Mouse (Mus musculus): ENCODE results near the gene Mapk8ip2. TPM values are rescaled to one million over a fixed set of nuclear protein-coding genes. Genes with fewer than 3 reads are reported as not detected.

Mapk8ip2 gene
- total RNA-seq, 2 experiments from 2014 or later: 201 to 242 TPM

DNA sequence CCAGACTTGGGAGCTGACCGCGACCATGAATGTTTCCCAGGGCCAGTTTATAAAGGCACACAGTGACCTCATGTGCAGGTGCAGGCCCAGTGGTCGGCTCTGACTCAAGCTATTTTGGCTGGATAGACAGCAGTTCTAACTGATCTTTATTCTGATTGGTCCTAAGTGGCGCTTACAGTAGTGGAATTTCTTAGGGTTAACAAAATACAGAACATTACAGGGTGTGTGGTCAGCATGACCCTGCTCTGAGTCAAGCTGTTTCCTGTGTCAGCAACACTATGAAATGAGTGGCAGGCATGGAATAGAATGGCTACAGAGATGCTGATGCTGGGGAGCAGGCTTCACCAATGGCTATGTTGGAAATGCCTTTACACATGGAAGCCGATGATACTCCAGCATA is 17.8 kb upstream of the Mapk8ip2 start:
- DNase-seq (ENCODE audit: low spot score in 2 of 2): no peak
- intact Hi-C loops (cut with DNase I): no loop called here

DNA sequence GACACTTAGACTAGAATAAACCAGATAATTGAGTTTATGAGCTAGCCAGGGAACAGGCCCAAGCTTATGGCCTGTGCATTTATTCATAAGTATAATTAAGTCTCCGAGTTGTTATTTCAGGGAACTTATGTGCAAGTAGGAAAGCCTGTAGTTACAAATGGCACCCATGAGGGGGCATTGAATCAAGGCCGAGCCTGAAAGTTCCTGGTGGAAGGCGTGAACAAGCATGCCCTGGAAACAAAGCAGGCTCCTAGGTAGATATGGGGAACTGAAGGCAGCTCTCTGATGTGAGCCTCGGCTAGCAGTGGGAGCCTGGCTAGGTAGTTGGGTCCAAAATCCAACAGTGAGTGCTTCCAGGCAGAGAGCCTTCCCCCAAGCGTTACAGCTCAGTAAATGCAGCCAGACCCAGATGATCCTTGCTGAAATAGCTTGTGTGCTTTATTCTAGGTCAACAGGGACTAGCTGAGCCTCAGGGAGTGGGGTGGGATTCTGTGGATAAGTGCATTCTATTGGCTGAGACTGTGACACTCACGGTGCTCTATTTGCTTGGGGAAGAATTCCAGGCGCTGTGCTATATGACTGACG is 11.1 kb upstream of the Mapk8ip2 start:
- no peak for DNase-seq (ENCODE audit: low spot score in 2 of 2)
- intact Hi-C loops (cut with DNase I): no loop called here

DNA sequence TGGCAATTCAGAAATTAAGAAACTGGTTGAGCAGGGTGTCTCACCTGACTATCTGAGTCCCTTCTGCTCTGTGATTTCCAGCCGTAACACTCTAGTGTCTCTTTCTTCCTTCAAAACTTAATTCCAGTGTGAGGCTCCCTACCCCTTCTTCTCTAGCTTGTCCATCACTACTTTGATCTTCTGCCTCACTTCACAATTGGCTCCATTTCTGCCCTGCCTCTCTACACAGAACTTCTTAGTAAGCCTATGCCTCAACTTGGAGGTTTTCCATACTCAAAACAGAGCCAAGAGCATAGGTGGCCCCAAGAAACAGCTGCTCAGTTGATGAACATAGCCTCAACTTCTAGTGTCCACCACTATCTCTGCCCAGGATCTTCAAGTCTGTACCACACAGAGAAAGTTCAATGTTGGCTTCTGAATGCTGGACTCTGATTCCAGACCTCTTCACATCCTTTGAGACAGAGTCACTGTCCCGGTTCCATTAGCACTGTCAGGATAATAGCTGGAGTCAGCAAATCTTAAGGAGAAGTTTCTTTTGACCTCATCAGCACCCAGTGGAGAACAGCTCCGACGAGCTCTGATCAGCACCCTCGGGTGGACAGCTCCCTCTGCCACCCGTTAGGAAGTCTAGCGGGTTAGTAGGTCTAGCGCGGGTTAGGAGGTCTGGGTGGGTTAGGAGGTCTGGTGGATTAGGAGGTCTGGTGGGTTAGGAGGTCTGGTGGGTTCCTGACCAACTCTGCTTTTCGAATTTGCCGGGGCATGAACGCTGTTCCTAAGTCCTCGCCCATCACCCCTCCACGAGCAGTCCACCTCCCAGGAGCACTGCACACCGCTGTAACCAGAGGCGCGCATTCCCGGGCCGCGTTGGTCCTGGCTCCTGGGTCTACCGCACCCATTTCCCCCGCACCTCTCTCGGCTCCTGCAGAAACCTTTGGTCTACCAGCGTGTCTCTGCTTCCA is 528 bp upstream of the Mapk8ip2 start:
- DNase-seq (ENCODE audit: low spot score in 2 of 2): no peak
- intact Hi-C loops (cut with DNase I): no loop called here

DNA sequence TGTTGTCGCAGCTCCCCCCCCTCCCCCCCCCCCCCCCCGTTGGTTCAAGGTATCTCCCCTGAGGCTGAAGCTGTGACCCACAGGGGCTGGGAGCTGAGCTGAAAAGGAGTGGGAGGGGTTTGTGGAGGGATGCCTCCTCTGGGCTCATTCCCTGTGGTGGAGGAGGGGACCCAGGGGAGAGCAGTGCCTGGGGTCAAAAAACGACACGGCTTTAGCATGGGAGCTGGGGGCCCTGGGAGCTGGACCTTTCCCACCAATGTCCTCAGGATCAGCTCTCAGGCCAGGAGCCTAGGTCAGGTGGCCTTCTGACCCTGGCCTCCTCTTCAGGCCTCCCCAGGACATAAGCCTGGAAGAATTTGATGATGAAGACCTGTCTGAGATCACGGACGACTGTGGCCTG is 1.1 kb downstream of the Mapk8ip2 start:
- no peak for DNase-seq (ENCODE audit: low spot score in 2 of 2)

DNA sequence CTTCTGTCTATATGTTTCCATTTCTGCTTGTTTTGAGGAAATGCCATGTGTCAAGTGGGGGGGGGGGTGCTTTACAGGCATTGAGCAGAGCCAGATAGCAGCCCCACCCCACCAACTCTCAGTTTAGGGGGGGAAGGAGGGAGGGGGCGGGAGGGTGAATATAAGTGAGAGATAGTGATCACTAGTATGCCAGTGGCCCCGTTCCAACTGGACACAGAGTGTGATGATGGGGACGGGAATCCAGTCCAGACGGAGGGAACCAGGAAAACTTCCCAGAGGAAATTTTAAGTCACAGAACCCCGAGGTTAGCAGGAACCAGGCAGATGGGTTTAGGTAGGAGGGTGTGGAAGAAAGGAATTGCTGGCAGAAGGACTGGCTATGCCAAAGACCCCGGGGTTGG is 1.9 kb downstream of the Mapk8ip2 start:
- intact Hi-C loops (cut with DNase I): no loop called here
- DNase-seq (ENCODE audit: low spot score in 2 of 2): no peak

More for the DNA sequence above, 1.1 kb downstream of the Mapk8ip2 start:
- intact Hi-C loops (cut with DNase I): no loop called here

GRCm38 (mm10) chr15:89458942-89459341 is 5.2 kb downstream of the Mapk8ip2 start:
- intact Hi-C loops (cut with DNase I): no loop called here

GRCm38 (mm10) chr15:89459821-89460220 is 6.1 kb downstream of the Mapk8ip2 start:
- DNase-seq (ENCODE audit: low spot score in 2 of 2): no peak
- intact Hi-C loops (cut with DNase I): no loop called here

More at GRCm38 (mm10) chr15:89458942-89459341, 5.2 kb downstream of the Mapk8ip2 start:
- no peak for DNase-seq (ENCODE audit: low spot score in 2 of 2)

- intact Hi-C loops (cut with DNase I): no loop called here
Observed at GRCm38 (mm10) chr15:89460298-89460697, 6.6 kb downstream of the Mapk8ip2 start.

DNA sequence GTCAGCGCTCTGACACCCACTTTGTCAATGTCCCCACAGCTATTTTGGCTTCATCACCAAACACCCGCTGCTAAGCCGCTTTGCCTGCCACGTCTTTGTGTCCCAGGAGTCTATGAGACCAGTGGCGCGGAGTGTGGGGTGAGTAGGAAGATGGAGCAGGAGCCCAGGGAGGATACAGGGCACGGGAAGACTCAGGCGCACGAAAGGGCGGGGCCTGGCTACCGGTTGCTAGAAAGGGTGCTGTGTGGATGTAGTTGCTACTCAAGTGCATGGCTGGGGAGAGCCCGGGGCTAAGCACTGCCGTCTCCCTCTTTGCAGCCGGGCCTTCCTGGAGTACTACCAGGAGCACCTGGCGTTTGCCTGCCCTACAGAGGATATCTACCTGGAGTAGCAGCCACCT is 7.6 kb downstream of the Mapk8ip2 start:
- intact Hi-C loops (cut with DNase I): no loop called here
- no peak for DNase-seq (ENCODE audit: low spot score in 2 of 2)

More at GRCm38 (mm10) chr15:89460298-89460697, 6.6 kb downstream of the Mapk8ip2 start:
- no peak for DNase-seq (ENCODE audit: low spot score in 2 of 2)

- intact Hi-C loops (cut with DNase I): no loop called here
- no peak for DNase-seq (ENCODE audit: low spot score in 2 of 2)
Observed at GRCm38 (mm10) chr15:89462176-89462575, 8.5 kb downstream of the Mapk8ip2 start.

- DNase-seq (ENCODE audit: low spot score in 2 of 2): no peak
- intact Hi-C loops (cut with DNase I): no loop called here
Observed at GRCm38 (mm10) chr15:89463334-89464235, 9.9 kb downstream of the Mapk8ip2 start.

GRCm38 (mm10) chr15:89465052-89465451 is 11.3 kb downstream of the Mapk8ip2 start:
- no peak for DNase-seq (ENCODE audit: low spot score in 2 of 2)
- intact Hi-C loops (cut with DNase I): loop anchor here (5.0 kb wide), 1 partner anchor 88 kb away; the partner anchor contains the start of genes Odf3b and Tymp

DNA sequence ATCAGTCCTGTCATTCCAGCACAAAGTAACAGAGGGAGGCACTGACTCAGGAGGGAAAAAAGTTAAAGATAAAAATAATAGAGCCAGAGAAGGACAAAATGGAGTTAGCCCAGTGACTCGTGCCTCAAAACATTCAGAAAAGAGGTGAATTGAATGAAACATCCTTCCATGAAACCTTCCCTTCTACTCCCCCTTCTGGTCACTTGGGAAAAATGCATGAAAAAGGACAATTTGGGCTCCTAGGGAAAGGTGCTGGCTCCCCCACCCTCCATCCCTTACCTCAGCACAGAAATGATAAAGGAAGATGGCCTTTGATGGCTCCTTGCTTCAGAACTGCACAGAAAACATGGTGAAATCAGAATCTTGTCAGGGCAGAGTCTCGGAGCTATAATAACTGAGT is 14.9 kb downstream of the Mapk8ip2 start:
- intact Hi-C loops (cut with DNase I): loop anchor here (5.0 kb wide), 1 partner anchor 91 kb away; the partner anchor contains the start of genes Odf3b and Tymp
- DNase-seq (ENCODE audit: low spot score in 2 of 2): peak in 1 of 2 experiments; percentile 46

DNA sequence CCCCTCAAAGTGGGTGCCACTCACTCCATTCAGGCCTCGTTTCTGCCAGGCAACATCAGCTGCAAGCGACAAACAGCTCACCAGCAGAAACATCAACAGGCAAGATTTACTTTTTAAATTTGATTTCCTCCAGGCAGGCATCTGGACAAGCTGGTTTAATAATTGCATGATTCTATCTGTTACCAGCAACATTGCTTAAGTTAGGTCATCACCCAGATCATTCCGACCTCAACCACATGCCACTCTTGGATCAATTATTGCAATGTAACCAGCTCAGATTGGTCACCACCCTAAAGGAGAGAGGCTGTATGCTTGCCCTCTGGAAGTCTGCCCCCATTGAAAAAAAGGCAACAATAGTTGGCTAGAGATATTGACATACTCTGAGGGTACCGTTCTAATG is 17.8 kb downstream of the Mapk8ip2 start:
- no peak for DNase-seq (ENCODE audit: low spot score in 2 of 2)
- intact Hi-C loops (cut with DNase I): no loop called here

DNA sequence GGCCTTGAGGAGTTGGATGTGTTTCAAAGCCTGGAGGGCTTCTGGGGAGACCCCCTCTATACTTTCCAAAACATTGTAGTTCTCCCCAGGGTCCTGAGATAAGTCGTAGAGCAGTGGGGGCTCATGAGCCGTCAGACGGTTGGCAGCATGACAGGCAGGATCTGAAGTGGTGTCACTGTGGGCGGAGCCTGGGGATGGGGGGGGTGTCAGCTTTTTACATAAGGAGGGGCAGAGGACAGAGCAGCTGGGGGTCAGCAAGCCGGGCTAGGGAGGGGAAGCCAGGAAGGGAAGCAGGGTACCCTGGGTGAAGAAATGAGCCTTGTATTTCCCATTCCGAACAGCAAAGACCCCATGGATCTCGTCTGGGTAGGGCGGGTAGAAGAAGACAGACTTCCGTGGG is 19.7 kb downstream of the Mapk8ip2 start:
- DNase-seq (ENCODE audit: low spot score in 2 of 2): no peak

GRCm38 (mm10) chr15:89473921-89474320 is 20.2 kb downstream of the Mapk8ip2 start:
- DNase-seq (ENCODE audit: low spot score in 2 of 2): no peak
- intact Hi-C loops (cut with DNase I): no loop called here

More for the DNA sequence above, 19.7 kb downstream of the Mapk8ip2 start:
- intact Hi-C loops (cut with DNase I): no loop called here

DNA sequence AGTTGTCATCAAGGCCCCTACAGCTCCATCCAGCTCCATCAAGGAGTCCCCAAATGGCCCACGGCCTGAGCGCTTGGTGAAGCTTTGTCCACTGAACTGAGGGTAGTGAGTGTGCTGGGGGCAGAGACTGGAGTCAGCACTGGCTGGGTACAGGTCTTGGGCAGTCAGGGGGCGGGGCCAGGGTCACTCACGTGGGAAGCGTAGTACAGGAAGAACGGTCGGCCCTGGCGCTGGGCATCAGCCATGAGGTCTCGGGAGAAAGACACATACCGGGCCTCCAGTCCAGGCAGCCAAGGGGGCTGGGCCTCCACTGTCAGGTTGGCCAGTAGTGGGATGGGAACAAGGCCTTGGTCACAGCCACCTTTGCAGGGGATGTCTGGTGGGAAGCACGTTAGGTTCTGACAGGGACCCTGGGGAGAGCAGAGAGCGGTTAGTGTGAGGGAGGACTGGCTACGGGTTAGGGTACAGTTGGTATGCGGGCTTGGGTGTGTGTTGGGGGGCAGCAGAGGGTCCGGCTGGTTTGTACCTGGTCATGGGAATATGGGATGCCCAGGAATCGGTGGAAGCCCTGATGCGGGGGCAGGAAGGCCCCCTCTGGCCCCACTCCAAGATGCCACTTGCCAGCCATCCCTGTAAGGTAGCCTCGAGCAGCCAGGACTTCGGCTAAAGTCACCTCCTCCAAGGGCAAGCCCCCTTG is 21.0 kb downstream of the Mapk8ip2 start:
- no peak for DNase-seq (ENCODE audit: low spot score in 2 of 2)
- intact Hi-C loops (cut with DNase I): no loop called here

DNA sequence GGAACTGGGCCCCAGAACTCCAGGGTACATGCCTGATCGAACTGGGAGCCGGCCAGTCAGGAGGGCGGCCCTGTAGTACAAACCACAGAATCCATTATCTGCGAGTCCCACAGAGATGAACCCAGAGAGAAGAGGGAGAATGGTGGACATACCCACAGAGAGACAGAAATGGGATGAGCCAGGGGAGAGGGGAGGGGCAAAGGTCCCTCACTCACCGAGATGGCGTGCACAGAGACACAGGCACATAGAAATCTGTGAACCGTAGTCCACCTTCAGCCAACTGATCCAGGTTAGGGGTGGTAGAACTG is 21.5 kb downstream of the Mapk8ip2 start:
- no peak for DNase-seq (ENCODE audit: low spot score in 2 of 2)
- intact Hi-C loops (cut with DNase I): no loop called here

All from left cerebral cortex, postnatal 25 days (tissue).